Mouse (Mus musculus): Measurements from ENCODE around the gene Tat. TPM values are rescaled to one million over a fixed set of nuclear protein-coding genes. Genes with fewer than 3 reads are reported as not detected.
A peak's percentile ranks its signal among the peaks of the same experiment; 100 is the strongest.

Gene Tat
- polyA plus RNA-seq, 1 experiment from 2014 or later = not detected

- WGBS = 26% methylated on average over 7 of the region's 7 CpGs
- Histone ChIP-seq H3K27me3 (ENCODE audit: control insufficient read depth, insufficient read depth, low read length) (no peaks in the 10 kb centered on the region), H3K9me3 (ENCODE audit: control insufficient read depth, low read depth, low read length) (no peaks in the 10 kb centered on the region), H3K4me1 (ENCODE audit: control insufficient read depth, insufficient read depth, low read length) (no peaks in the 10 kb centered on the region), H3K9ac (replicated peaks; ENCODE audit: low read depth, low read length) (no peak overlapping the region), H3K36me3 (ENCODE audit: control insufficient read depth, insufficient read depth, low read length) (no peaks in the 10 kb centered on the region), H3K4me3 (ENCODE audit: low read depth, low read length) (no peak overlapping the region), H3K4me2 (replicated peaks; ENCODE audit: low read depth, low read length) (no peak overlapping the region), H3K27ac (ENCODE audit: low read length) (no peak overlapping the region)
- no peak for ATAC-seq (ENCODE audit: insufficient number of reproducible peaks, insufficient read depth, low FRiP score, low read depth)
Observed at GRCm38 (mm10) chr8:110039216-110039615, 49.0 kb downstream of the Tat start.

- no peak within 1 kb of the TSS for H3K9ac ChIP-seq (replicated peaks; ENCODE audit: low read depth, low read length)
- H3K4me3 ChIP-seq (ENCODE audit: low read depth, low read length) = no peak within 1 kb of the TSS
- no peaks in the 10 kb centered on the region for H3K4me1 ChIP-seq (ENCODE audit: control insufficient read depth, insufficient read depth, low read length)
- H3K4me2 ChIP-seq (replicated peaks; ENCODE audit: low read depth, low read length) = no peak within 1 kb of the TSS
- H3K27me3 ChIP-seq (ENCODE audit: control insufficient read depth, insufficient read depth, low read length) = no peaks in the 10 kb centered on the region
- no peaks in the 10 kb centered on the region for H3K36me3 ChIP-seq (ENCODE audit: control insufficient read depth, insufficient read depth, low read length)
- WGBS = 68% methylated on average over 5 of the region's 5 CpGs
- peak; percentile 67; the same call in 1 of the 2 replicates for ATAC-seq (ENCODE audit: insufficient number of reproducible peaks, insufficient read depth, low FRiP score, low read depth)
- no peak within 1 kb of the TSS for H3K27ac ChIP-seq (ENCODE audit: low read length)
- H3K9me3 ChIP-seq (ENCODE audit: control insufficient read depth, low read depth, low read length) = no peaks in the 10 kb centered on the region
Observed at GRCm38 (mm10) chr8:110039659-110040058, 49.4 kb downstream of the Tat start, which contains the start of gene Chst4. Chst4 (minus strand) TSS chr8:110039740.

GRCm38 (mm10) chr8:110040509-110040908, 50.3 kb downstream of the Tat start:
- Histone ChIP-seq H3K4me3 (ENCODE audit: low read depth, low read length) (no peak overlapping the region), H3K36me3 (ENCODE audit: control insufficient read depth, insufficient read depth, low read length) (no peaks in the 10 kb centered on the region), H3K9ac (replicated peaks; ENCODE audit: low read depth, low read length) (no peak overlapping the region), H3K27me3 (ENCODE audit: control insufficient read depth, insufficient read depth, low read length) (no peaks in the 10 kb centered on the region), H3K4me1 (ENCODE audit: control insufficient read depth, insufficient read depth, low read length) (no peaks in the 10 kb centered on the region), H3K4me2 (replicated peaks; ENCODE audit: low read depth, low read length) (no peak overlapping the region), H3K9me3 (ENCODE audit: control insufficient read depth, low read depth, low read length) (no peaks in the 10 kb centered on the region), H3K27ac (ENCODE audit: low read length) (no peak overlapping the region)
- 72% methylated on average over 4 of the region's 4 CpGs for WGBS
- ATAC-seq (ENCODE audit: insufficient number of reproducible peaks, insufficient read depth, low FRiP score, low read depth) = no peak

Other genes starting within 250 kb of the Tat start
- gene Ap1g1, start 211.9 kb upstream of the Tat start, polyA plus RNA-seq (2014; fragmentation: Nextera tagmentation; extraction: Ambion mirVana) = 36.5 and 39.2 TPM in 2 replicates
- gene Phlpp2, start 121.9 kb upstream of the Tat start, polyA plus RNA-seq (2014; fragmentation: Nextera tagmentation; extraction: Ambion mirVana) = 6.1 and 6.9 TPM in 2 replicates
- gene Marveld3, start 28.2 kb upstream of the Tat start, polyA plus RNA-seq (2014; fragmentation: Nextera tagmentation; extraction: Ambion mirVana) = 2.3 and 4.5 TPM in 2 replicates
- gene Chst4, start 49.3 kb downstream of the Tat start, polyA plus RNA-seq (2014; fragmentation: Nextera tagmentation; extraction: Ambion mirVana) = 0.63 and 0.74 TPM in 2 replicates
- gene Zfp612, start 89.3 kb downstream of the Tat start, polyA plus RNA-seq (2014; fragmentation: Nextera tagmentation; extraction: Ambion mirVana) = 9.1 and 9.3 TPM in 2 replicates
- not detected in 2 replicates for gene Gm21964, start 110.8 kb downstream of the Tat start, polyA plus RNA-seq (2014; fragmentation: Nextera tagmentation; extraction: Ambion mirVana)
- not detected in 2 replicates for gene Gm17720, start 112.3 kb downstream of the Tat start, polyA plus RNA-seq (2014; fragmentation: Nextera tagmentation; extraction: Ambion mirVana)
- not detected in 2 replicates for gene Calb2, start 177.8 kb downstream of the Tat start, polyA plus RNA-seq (2014; fragmentation: Nextera tagmentation; extraction: Ambion mirVana)
- gene Cmtr2, start 225.2 kb downstream of the Tat start, polyA plus RNA-seq (2014; fragmentation: Nextera tagmentation; extraction: Ambion mirVana) = 7.2 and 8.8 TPM in 2 replicates